ENCODE assay signal across 18 mouse cellular contexts in genomic region chr12:70218795-70219540, GRCm38 (mm10). TPM values are rescaled to one million over a fixed set of nuclear protein-coding genes. Genes with fewer than 3 reads are reported as not detected.
A peak's percentile ranks its signal among the peaks of the same experiment; 100 is the strongest.
DNase-seq lines count a peak whose midpoint lies in the region; TF ChIP-seq lines count a peak whose summit lies in the region.
"Had no signal": no experiment of that assay in that cellular context is flagged by ENCODE, and none has a peak within 500 bp of the region (broad histone marks: within the 10 kb centered on the region; RNA-seq: fewer than 3 reads in every experiment).

No protein-coding gene starts in this region.

- TF ChIP-seq POLR2A in liver, adult 2 months (IDR thresholded peaks at IDR 0.05; ENCODE audit: extremely low read depth, insufficient read depth, low read length) = no peak

- no peak overlapping the region for H3K4me3 ChIP-seq in liver, adult 2 months (ENCODE audit: insufficient read depth, low read depth, low read length)
- H3K4me3 ChIP-seq: erythroblast, embryonic 14.5 days; neural tube, embryonic 15.5 days had no signal

- TF ChIP-seq CTCF in liver, adult 2 months (IDR thresholded peaks at IDR 0.05; ENCODE audit: low read depth, low read length) = no peak

- H3K9ac ChIP-seq in liver, adult 2 months (ENCODE audit: low read depth, low read length) = no peak overlapping the region
- H3K9ac ChIP-seq: liver, embryonic 14.5 days; neural tube, embryonic 15.5 days had no signal

- H3K27me3 ChIP-seq in liver, adult 2 months (ENCODE audit: control insufficient read depth, insufficient read depth, low read length) = no peaks in the 10 kb centered on the region
- H3K27me3 ChIP-seq: CH12.LX; neural tube, embryonic 15.5 days had no signal

- H3K27ac ChIP-seq in liver, adult 2 months (replicated peaks; ENCODE audit: insufficient read depth, low read depth, low read length) = peak overlapping the region; percentile 18; the same call in 1 of the 2 replicates
- H3K27ac ChIP-seq: liver, embryonic 14.5 days; neural tube, embryonic 15.5 days had no signal

- H3K4me1 ChIP-seq in liver, adult 2 months (ENCODE audit: control insufficient read depth, insufficient read depth, low read length) = peaks cover 28% of the 10 kb centered on the region
- H3K4me1 ChIP-seq: neural tube, embryonic 15.5 days had no signal

- H3K36me3 ChIP-seq in liver, adult 2 months (ENCODE audit: control insufficient read depth, insufficient read depth, low read length) = peaks cover 68% of the 10 kb centered on the region
- H3K36me3 ChIP-seq: neural tube, embryonic 15.5 days had no signal

- DNase-seq in liver, adult 2 months (ENCODE audit: extremely low read depth, low read depth, low spot score) = no peak
- DNase-seq in liver = no peak
- DNase-seq in 416B (ENCODE audit: low read depth) = peak; percentile 93
- peak; percentile 74 for DNase-seq in T-cell, adult 2 months (ENCODE audit: low spot score)
- DNase-seq in lung, postnatal 4 days = peak; percentile 28 to 33
- DNase-seq in gastrocnemius, adult 8-10 months (ENCODE audit: low spot score in 2 of 2) = no peak
- no peak for DNase-seq in right cerebral cortex, postnatal 4 days
- no peak for DNase-seq in left cerebral cortex, adult 9 months (ENCODE audit: low spot score in 2 of 2)
- DNase-seq: adrenal gland, postnatal 36 days; cerebellum, postnatal 14 days; gastrocnemius, postnatal 14 days; heart, postnatal 10 days; kidney, postnatal 25 days; retina, postnatal 1 day had no signal

- 48% methylated on average over 8 of the region's 8 CpGs for WGBS in liver, adult 2 months

- no peaks in the 10 kb centered on the region for H3K79me2 ChIP-seq in liver, adult 2 months (ENCODE audit: control insufficient read depth, insufficient read depth, low read length)

RNA-seq across cellular contexts. Expression of gene Pygl, which starts 12.3 kb away (rescaled TPM):
- total RNA-seq in liver, adult 2 months (2014; rRNA removed) = 290 and 428 TPM in 2 replicates
- polyA plus RNA-seq in liver, adult 2 months (2012; rRNA removed) = 281 and 298 TPM in 2 replicates
- total RNA-seq in gastrocnemius, adult 8-10 months (2022) = 1 to 10 TPM in 3 of 4 experiments, under 1 TPM in 1; 0.92 to 1.8 (median 1.4) TPM

Comparison
In these comparisons a context has a peak if more than half of its experiments do, and no peak if none do; other contexts are left out.
1. DNase-seq: peak in 416B (single experiment), T-cell, adult 2 months (single experiment) and lung, postnatal 4 days (2 of 2); none in liver, adult 2 months (single experiment), liver (single experiment), gastrocnemius, adult 8-10 months (0 of 2), right cerebral cortex, postnatal 4 days (single experiment) and left cerebral cortex, adult 9 months (0 of 2).
2. RNA of gene Pygl, which starts 12.3 kb away (total RNA-seq): 290 to 428 TPM in liver, adult 2 months; 0.92 to 1.8 TPM in gastrocnemius, adult 8-10 months; every median in the first group is over 100 times any median in the second.